Comparison of ENCODE assay signal across 9 mouse cellular contexts in the genomic region with DNA sequence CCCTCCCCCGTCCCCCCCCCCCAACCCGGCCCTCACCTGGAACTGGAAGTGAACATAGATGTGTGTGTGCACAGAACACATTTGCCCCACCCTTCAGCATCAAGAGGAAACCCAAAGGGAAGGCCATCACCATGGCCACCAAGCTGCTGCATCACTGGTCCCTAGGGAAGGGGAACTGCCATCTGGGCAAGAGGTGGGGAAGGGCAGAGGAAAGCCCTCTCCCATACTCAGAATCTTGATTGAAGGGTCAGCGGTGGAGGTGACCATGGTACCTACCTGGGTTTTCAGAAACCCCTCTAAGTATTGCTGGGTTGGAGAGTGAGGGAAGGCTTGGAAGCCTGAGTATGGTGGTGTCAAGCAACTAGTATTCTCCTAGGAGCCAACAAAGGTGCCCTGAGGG.
DNase-seq lines count a peak whose midpoint lies in the region; ATAC-seq and TF ChIP-seq lines count a peak whose summit lies in the region.
"Had no signal": no experiment of that assay in that cellular context is flagged by ENCODE, and none has a peak within 500 bp of the region (broad histone marks: within the 10 kb centered on the region; RNA-seq: fewer than 3 reads in every experiment).

No protein-coding gene starts in this region.

- H3K27ac ChIP-seq in lung, postnatal 0 days (ENCODE audit: low read length) = peak overlapping the region; percentile 92
- peak overlapping the region; percentile 99 for H3K27ac ChIP-seq in limb, embryonic 13.5 days
- peak overlapping the region; percentile 98 for H3K27ac ChIP-seq in stomach, embryonic 16.5 days (ENCODE audit: low read length)

- no peak overlapping the region for H3K4me2 ChIP-seq in lung, postnatal 0 days (replicated peaks; ENCODE audit: low read depth, low read length)
- peak overlapping the region; percentile 61 for H3K4me2 ChIP-seq in limb, embryonic 13.5 days (replicated peaks)
- no peak overlapping the region for H3K4me2 ChIP-seq in stomach, embryonic 16.5 days (ENCODE audit: low read depth, low read length)

- no peak overlapping the region for H3K9ac ChIP-seq in lung, postnatal 0 days (replicated peaks; ENCODE audit: low read depth)
- no peak overlapping the region for H3K9ac ChIP-seq in limb, embryonic 13.5 days
- peak overlapping the region; percentile 60; the same call in 1 of the 2 replicates for H3K9ac ChIP-seq in stomach, embryonic 16.5 days (ENCODE audit: low read length)

- H3K9me3 ChIP-seq in lung, postnatal 0 days (ENCODE audit: low read length) = no peaks in the 10 kb centered on the region
- no peaks in the 10 kb centered on the region for H3K9me3 ChIP-seq in limb, embryonic 13.5 days
- H3K9me3 ChIP-seq in stomach, embryonic 16.5 days (replicated peaks; ENCODE audit: control insufficient read depth, low read length) = no peaks in the 10 kb centered on the region

- H3K4me3 ChIP-seq in lung, postnatal 0 days (ENCODE audit: low read depth, low read length) = no peak overlapping the region
- H3K4me3 ChIP-seq in limb, embryonic 13.5 days = no peak overlapping the region
- no peak overlapping the region for H3K4me3 ChIP-seq in stomach, embryonic 16.5 days (replicated peaks; ENCODE audit: low read length)

- no peak for TF ChIP-seq CTCF in lung, postnatal 0 days (IDR thresholded peaks at IDR 0.05)

- DNase-seq in cerebellum, postnatal 14 days = peak; percentile 27 to 31
- no peak for DNase-seq in cerebellum, postnatal 25 days
- DNase-seq in lung, postnatal 0 days (ENCODE audit: low spot score) = no peak
- DNase-seq in lung, postnatal 10 days = no peak
- no peak for DNase-seq in frontal cortex, adult 2 months (ENCODE audit: extremely low spot score in 1 of 2, low spot score in 1 of 2)
- DNase-seq in ovary, postnatal 36 days (ENCODE audit: low spot score) = no peak
- DNase-seq: B cell, adult 2 months had no signal

- H3K27me3 ChIP-seq in lung, postnatal 0 days (replicated peaks; ENCODE audit: insufficient read depth, low read length) = no peaks in the 10 kb centered on the region
- no peaks in the 10 kb centered on the region for H3K27me3 ChIP-seq in limb, embryonic 13.5 days
- H3K27me3 ChIP-seq in stomach, embryonic 16.5 days (ENCODE audit: control insufficient read depth, insufficient read depth, low read length) = no peaks in the 10 kb centered on the region

- TF ChIP-seq EP300 in lung, postnatal 0 days (IDR thresholded peaks at IDR 0.05) = no peak

- peaks cover 44% of the 10 kb centered on the region for H3K4me1 ChIP-seq in lung, postnatal 0 days (ENCODE audit: insufficient read depth, low read depth, low read length)
- H3K4me1 ChIP-seq in limb, embryonic 13.5 days = peaks cover 90% of the 10 kb centered on the region
- peaks cover 72% of the 10 kb centered on the region for H3K4me1 ChIP-seq in stomach, embryonic 16.5 days (ENCODE audit: control insufficient read depth, insufficient read depth, low read length)

- H3K36me3 ChIP-seq in lung, postnatal 0 days (ENCODE audit: insufficient read depth, low read length) = no peaks in the 10 kb centered on the region
- H3K36me3 ChIP-seq in limb, embryonic 13.5 days = no peaks in the 10 kb centered on the region
- H3K36me3 ChIP-seq in stomach, embryonic 16.5 days (ENCODE audit: control insufficient read depth, insufficient read depth, low read length) = no peaks in the 10 kb centered on the region

- WGBS in lung, postnatal 0 days = 50% methylated on average over 2 of the region's 3 CpGs
- 48% methylated on average over 3 of the region's 3 CpGs for WGBS in limb, embryonic 13.5 days
- WGBS in stomach, embryonic 16.5 days = 43% methylated on average over 3 of the region's 3 CpGs

- no peak for ATAC-seq in lung, postnatal 0 days
- ATAC-seq in limb, embryonic 13.5 days (ENCODE audit: low FRiP score, low read depth) = no peak
- no peak for ATAC-seq in stomach, embryonic 16.5 days (ENCODE audit: insufficient read depth, low FRiP score)

Comparison
In these comparisons a context has a peak if more than half of its experiments do, and no peak if none do; other contexts are left out.
1. DNase-seq: peak in cerebellum, postnatal 14 days (2 of 2); none in cerebellum, postnatal 25 days (0 of 2), lung, postnatal 0 days (single experiment), lung, postnatal 10 days (single experiment), frontal cortex, adult 2 months (0 of 2) and ovary, postnatal 36 days (single experiment).
2. Peak in every context shown above with its lines, with median percentiles within 50 percentile points of each other: H3K27ac ChIP-seq.